Mouse (Mus musculus) gastrocnemius, adult 8-10 months (tissue): ENCODE measurements around the gene Krtap4-8. TPM values are rescaled to one million over a fixed set of nuclear protein-coding genes. Genes with fewer than 3 reads are reported as not detected.
"Not testable (repeated sequence)": the region's sequence is repeated elsewhere in the genome, so short reads cannot be mapped to it uniquely, and the experiment has no call there.

Source experiments
- DNase-seq, 2 experiments: peaks; one replicate each; pipeline ENCODE4 v3.0.0; 2022; ENCODE audit warnings: low spot score in 2 of 2
- total RNA-seq, 4 experiments: library from RNA; stranded (reverse); gene quantifications; 2 replicates each; pipeline ENCODE4 v1.2.4; 2022

Krtap4-8 gene
- total RNA-seq = not detected

DNA sequence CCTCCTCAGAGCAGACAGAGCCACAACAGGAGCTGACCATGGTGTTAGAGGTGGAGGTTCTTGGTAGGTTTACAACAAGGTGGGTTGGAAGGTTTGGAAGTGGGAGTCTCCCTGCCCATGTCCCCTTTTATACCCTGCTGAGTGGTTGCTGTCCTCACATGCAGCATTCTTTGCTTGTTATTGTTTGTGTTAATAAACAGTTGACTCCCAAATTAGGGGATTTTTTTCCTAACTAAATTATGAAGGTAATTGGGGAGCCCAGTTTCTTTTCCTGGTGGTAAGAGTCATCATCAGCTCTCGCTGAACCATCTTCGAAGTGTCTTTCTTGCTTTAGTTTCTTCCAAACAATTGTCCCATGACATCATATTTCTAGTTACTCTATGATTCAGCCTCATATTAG lies at the start of gene Krtap4-8:
Gene Krtap4-8, minus strand, starts transcription at position 101 of the 400 bp plus-strand sequence.
- no peak for DNase-seq

DNA sequence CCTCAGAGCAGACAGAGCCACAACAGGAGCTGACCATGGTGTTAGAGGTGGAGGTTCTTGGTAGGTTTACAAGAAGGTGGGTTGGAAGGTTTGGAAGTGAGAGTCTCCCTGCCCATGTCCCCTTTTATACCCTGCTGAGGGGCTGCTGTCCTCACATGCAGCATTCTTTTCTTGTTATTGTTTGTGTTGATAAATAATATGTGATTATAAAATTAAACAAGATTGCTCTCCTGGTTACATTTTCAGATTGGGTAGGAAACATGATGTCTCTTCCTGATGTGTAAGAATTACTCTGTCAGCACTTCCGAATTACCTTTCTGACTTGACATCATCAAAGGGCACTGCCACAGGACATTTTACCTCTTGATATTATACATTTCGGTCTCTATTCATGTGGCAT lies 35.1 kb upstream of the Krtap4-8 start, which contains the start of gene Gm11564:
Gene Gm11564, minus strand, starts transcription at position 101 of the 400 bp plus-strand sequence.
- DNase-seq = not testable (repeated sequence)

GRCm38 (mm10) chr11:99809792-99810191 lies 29.3 kb upstream of the Krtap4-8 start, which contains the start of gene Krtap4-13:
Krtap4-13 (minus strand) TSS chr11:99809892.
- DNase-seq = not testable (repeated sequence)

GRCm38 (mm10) chr11:99804346-99804745 lies 23.8 kb upstream of the Krtap4-8 start, which contains the start of gene Gm11554:
Gm11554 (minus strand) TSS chr11:99804446.
- DNase-seq = not testable (repeated sequence)

DNA sequence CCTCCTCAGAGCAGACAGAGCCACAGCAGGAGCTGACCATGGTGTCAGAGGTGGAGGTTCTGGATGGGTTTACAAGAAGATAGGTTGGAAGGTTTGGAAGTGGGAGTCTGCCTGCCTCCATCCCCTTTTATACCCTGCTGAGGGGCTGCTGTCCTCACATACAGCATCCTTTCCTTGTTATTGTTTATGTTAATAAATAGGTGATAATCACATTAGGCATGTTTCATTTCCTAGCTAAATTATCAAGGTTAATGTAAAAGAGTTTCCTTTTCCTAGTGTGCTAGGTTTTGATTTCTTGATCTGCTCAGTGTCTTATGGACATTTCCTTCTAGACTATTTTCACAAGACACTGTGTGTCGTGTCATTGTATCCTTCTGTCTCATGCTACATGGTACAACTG lies 18.3 kb upstream of the Krtap4-8 start, which contains the start of gene Gm11569:
Gene Gm11569, minus strand, starts transcription at position 101 of the 400 bp plus-strand sequence.
- not testable (repeated sequence) for DNase-seq

DNA sequence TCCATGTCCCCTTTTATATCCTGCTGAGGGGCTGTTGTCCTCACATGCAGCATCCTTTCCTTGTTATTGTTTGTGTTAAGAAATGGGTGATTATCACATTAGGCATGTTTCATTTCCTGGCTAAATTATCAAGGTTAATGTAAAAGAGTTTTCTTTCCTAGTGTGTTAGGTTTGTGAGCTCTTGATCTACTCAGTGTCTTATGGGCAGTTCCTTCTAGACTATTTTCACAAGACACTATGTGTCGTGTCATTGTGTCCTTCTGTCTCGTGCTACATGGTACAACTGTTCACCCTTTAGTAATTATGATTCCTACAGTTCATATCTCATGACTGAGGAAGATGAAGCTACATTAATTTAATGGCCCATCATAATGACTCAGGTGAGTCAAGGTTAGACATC lies 12.9 kb upstream of the Krtap4-8 start, which contains the start of gene Gm11596:
Gene Gm11596, minus strand, starts transcription at position 101 of the 400 bp plus-strand sequence.
- DNase-seq = no peak

- DNase-seq = not testable (repeated sequence)
Observed at GRCm38 (mm10) chr11:99784900-99785299, 4.4 kb upstream of the Krtap4-8 start, which contains the start of gene Krtap4-9. Krtap4-9 (plus strand) TSS chr11:99785200.

DNA sequence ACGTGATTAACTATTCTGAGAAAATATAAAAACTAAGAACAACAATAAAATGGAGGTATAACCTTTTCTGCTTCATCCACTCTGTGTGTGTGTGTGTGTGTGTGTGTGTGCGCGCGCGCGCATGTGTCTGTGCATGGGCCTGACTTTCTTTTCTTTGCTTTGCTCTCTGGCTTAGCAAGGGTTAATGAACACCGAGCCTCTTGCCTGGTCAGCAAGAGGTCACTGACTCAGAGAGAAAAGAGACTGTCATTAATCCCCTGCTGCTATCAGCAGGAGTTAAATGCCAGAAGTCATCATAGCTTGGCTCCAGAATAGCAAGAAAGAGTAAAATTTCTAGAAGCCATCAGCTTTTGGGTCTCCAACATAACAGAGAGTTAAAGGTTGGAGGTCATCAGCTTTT lies 2.1 kb downstream of the Krtap4-8 start:
- no peak for DNase-seq

DNA sequence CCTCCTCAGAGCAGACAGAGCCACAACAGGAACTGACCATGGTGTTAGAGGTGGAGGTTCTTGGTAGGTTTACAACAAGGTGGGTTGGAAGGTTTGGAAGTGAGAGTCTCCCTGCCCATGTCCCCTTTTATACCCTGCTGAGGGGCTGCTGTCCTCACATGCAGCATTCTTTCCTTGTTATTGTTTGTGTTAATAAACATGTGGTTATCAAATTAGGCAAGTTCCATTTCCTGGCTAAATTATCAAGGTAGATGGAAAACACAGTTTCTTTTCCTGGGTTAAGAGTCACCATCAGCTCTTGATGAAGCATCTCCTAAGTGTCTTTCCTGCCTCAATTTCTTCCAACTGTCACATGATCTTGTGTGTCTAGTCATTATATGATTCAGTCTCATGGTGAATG lies 7.7 kb downstream of the Krtap4-8 start, which contains the start of gene Gm11595:
Gene Gm11595, minus strand, starts transcription at position 101 of the 400 bp plus-strand sequence.
- DNase-seq = not testable (repeated sequence)

GRCm38 (mm10) chr11:99768410-99768809 lies 12.1 kb downstream of the Krtap4-8 start:
- no peak for DNase-seq

DNA sequence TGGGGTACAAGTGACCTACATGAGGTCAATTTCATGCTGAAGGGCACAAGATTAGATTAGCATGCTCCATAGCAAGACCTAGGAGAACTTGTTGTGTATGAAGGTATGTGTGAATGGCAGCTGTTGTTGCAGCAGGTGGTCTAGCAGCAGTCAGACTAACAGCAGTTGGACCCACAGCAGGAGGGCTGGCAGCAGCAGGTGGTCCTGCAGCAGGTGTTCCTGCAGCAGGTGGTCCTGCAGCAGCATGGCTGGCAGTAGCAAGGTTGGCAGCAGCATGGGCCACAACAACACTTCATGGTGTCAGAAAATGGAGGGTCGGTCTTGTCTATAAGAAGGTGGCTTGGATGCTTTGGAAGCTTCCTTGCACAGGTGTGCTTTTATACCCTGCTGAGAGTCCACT lies 21.6 kb downstream of the Krtap4-8 start:
- DNase-seq = no peak

DNA sequence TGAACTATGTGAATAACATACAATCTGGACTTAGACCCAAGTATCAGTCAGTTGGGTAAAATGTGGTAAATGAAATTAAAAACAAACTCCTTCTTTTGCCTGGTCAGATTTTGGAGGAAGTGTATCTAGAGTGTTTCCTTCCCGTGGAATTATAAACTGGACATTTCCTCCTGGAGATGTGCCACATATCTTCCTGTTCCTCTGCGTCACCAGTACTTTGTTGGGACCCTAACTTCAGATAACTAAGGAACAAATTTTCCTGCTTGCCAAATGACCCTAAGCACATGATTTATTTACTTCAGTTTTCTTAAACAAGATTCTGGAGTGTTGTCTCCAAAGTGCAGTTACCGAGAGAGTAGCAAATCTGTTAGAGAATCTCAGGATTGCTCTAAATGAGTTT lies 36.5 kb downstream of the Krtap4-8 start:
- no peak for DNase-seq

DNA sequence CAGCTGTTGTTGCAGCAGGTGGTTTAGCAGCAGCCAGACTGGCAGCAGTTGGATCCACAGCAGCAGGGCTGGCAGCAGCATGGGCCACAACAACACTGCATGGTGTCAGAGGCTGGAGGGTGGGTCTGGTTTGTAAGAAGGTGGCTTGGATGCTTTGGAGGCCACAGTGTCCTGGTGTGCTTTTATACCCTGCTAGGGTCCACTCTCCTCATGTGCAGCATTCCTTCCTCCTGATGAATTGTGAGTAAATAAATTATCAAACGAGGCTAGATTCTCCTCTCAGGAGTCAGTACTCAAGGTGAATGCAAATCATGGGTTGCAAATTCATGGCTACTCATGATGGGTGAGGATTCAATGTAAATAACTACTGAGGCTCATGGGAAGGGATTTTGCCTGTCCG lies 46.3 kb downstream of the Krtap4-8 start, which contains the start of gene Gm14180:
Gene Gm14180, minus strand, starts transcription at position 101 of the 400 bp plus-strand sequence.
- DNase-seq = no peak

Other genes with a start within 250 kb of the Krtap4-8 start
- not detected for gene Krt40, start 237.5 kb downstream of the Krtap4-8 start, total RNA-seq
- gene Krtap3-3, start 229.8 kb downstream of the Krtap4-8 start, total RNA-seq = not detected
- not detected for gene Krtap3-2, start 223.9 kb downstream of the Krtap4-8 start, total RNA-seq
- gene Gm11939, start 221.2 kb downstream of the Krtap4-8 start, total RNA-seq = not detected
- gene Krtap3-1, start 214.1 kb downstream of the Krtap4-8 start, total RNA-seq = not detected
- gene Krtap1-5, start 199.7 kb downstream of the Krtap4-8 start, total RNA-seq = not detected
- not detected for gene Krtap1-4, start 197.1 kb downstream of the Krtap4-8 start, total RNA-seq
- gene Krtap1-3, start 189.4 kb downstream of the Krtap4-8 start, total RNA-seq = not detected
- not detected for gene Krtap9-3, start 182.6 kb downstream of the Krtap4-8 start, total RNA-seq
- not detected for gene Gm11938, start 177.4 kb downstream of the Krtap4-8 start, total RNA-seq
- gene Gm11937, start 170.5 kb downstream of the Krtap4-8 start, total RNA-seq = not detected
- not detected for gene Krtap2-4, start 165.9 kb downstream of the Krtap4-8 start, total RNA-seq
- not detected for gene Gm11562, start 160.3 kb downstream of the Krtap4-8 start, total RNA-seq
- not detected for gene Krtap4-1, start 152.5 kb downstream of the Krtap4-8 start, total RNA-seq
- gene Krtap4-2, start 145.6 kb downstream of the Krtap4-8 start, total RNA-seq = not detected
- gene Krtap4-7, start 136.6 kb downstream of the Krtap4-8 start, total RNA-seq = not detected
- gene Gm11555, start 130.5 kb downstream of the Krtap4-8 start, total RNA-seq = not detected
- not detected for gene Gm11563, start 121.7 kb downstream of the Krtap4-8 start, total RNA-seq
- gene Krtap4-6, start 114.7 kb downstream of the Krtap4-8 start, total RNA-seq = not detected
- not detected for gene Gm14190, start 90.0 kb downstream of the Krtap4-8 start, total RNA-seq
- not detected for gene Gm14180, start 46.4 kb downstream of the Krtap4-8 start, total RNA-seq
- not detected for gene Gm11595, start 7.8 kb downstream of the Krtap4-8 start, total RNA-seq
- gene Krtap4-9, start 4.5 kb upstream of the Krtap4-8 start, total RNA-seq = not detected
- gene Gm11596, start 12.8 kb upstream of the Krtap4-8 start, total RNA-seq = not detected
- not detected for gene Gm11569, start 18.2 kb upstream of the Krtap4-8 start, total RNA-seq
- gene Gm11554, start 23.7 kb upstream of the Krtap4-8 start, total RNA-seq = not detected
- not detected for gene Krtap4-13, start 29.2 kb upstream of the Krtap4-8 start, total RNA-seq
- gene Gm11564, start 35.0 kb upstream of the Krtap4-8 start, total RNA-seq = not detected
- gene 2300003K06Rik, start 57.4 kb upstream of the Krtap4-8 start, total RNA-seq = not detected
- gene Krtap4-16, start 70.9 kb upstream of the Krtap4-8 start, total RNA-seq = not detected
- gene Gm11568, start 77.2 kb upstream of the Krtap4-8 start, total RNA-seq = not detected
- not detected for gene Gm11559, start 83.8 kb upstream of the Krtap4-8 start, total RNA-seq
- gene Krtap9-1, start 92.7 kb upstream of the Krtap4-8 start, total RNA-seq = not detected
- not detected for gene Gm11567, start 98.5 kb upstream of the Krtap4-8 start, total RNA-seq
- gene Krtap31-1, start 127.2 kb upstream of the Krtap4-8 start, total RNA-seq = not detected
- not detected for gene Gm11565, start 134.0 kb upstream of the Krtap4-8 start, total RNA-seq
- gene Krtap31-2, start 155.6 kb upstream of the Krtap4-8 start, total RNA-seq = not detected
- not detected for gene Krtap9-5, start 167.8 kb upstream of the Krtap4-8 start, total RNA-seq
- gene Krtap29-1, start 198.3 kb upstream of the Krtap4-8 start, total RNA-seq = not detected
- not detected for gene Krtap16-1, start 205.9 kb upstream of the Krtap4-8 start, total RNA-seq
- gene Krtap17-1, start 213.3 kb upstream of the Krtap4-8 start, total RNA-seq = not detected
- gene Krt33a, start 235.5 kb upstream of the Krtap4-8 start, total RNA-seq = not detected
- not detected for gene Krt33b, start 249.2 kb upstream of the Krtap4-8 start, total RNA-seq